Mouse (Mus musculus): ENCODE results near the gene Axin2. TPM values are rescaled to one million over a fixed set of nuclear protein-coding genes. Genes with fewer than 3 reads are reported as not detected.

Axin2 gene
- polyA plus RNA-seq, 1 experiment, result 17.9 TPM

DNA sequence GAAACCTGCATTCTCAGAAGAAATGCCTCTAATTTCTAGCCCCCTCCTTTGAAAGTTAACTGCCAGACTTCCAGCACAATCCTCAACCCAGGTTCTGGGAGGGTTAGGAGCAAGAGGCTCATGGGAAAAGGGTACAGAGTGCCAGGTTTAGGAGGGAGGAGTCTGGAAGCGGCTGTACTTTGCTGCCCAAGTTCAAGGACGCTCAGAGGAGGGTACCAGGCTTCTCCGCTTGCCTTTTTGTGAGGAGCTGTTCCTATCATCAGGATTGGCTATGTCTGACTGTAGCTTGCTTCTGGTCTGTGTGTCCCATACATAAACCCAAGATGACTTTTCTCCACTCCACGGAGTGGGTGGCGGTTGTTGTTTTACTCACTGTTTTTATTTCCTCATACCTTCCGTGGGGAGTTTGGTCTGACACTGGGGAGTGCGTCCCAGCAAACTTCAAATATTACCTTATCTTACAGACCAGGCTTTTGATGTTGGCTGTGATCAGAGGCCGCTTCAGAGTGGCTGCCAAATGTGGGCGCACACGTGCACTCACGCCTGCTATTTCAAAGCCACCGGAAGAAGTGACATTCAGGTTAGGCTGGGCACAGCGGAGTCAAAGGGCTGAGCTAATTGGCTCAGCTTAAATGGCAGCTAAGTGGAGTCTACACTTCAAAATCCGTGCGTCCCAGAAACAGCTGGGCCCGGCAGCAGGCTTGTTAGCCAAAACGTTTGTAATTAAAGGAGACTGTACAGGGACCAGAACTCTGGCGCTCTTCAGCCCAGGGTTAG is 16.1 kb downstream of the Axin2 start:
- TF ChIP-seq CTCF (IDR thresholded peaks at IDR 0.05; ENCODE audit: insufficient read depth, low read length), result no peak
- no peak for TF ChIP-seq POLR2A (IDR thresholded peaks at IDR 0.05; ENCODE audit: borderline replicate concordance, extremely low read depth, low read depth, low read length)
- WGBS, result 48% methylated on average over 18 of the region's 18 CpGs
- Histone ChIP-seq H3K4me1 (ENCODE audit: control insufficient read depth, insufficient read depth, low read length) (peaks cover 11% of the 10 kb centered on the region), H3K4me3 (replicated peaks; ENCODE audit: extremely low read depth, low read depth, low read length) (no peak overlapping the region)
- no peak for DNase-seq

GRCm38 (mm10) chr11:108940655-108941412 is 20.7 kb downstream of the Axin2 start:
- no peak overlapping the region for H3K4me3 ChIP-seq (replicated peaks; ENCODE audit: extremely low read depth, low read depth, low read length)
- H3K4me1 ChIP-seq (ENCODE audit: control insufficient read depth, insufficient read depth, low read length), result peaks cover 3% of the 10 kb centered on the region; the same call in 1 of the 2 replicates
- WGBS, result 71% methylated on average over 19 of the region's 19 CpGs
- DNase-seq, result no peak
- TF ChIP-seq POLR2A (IDR thresholded peaks at IDR 0.05; ENCODE audit: borderline replicate concordance, extremely low read depth, low read depth, low read length) (no peak), CTCF (IDR thresholded peaks at IDR 0.05; ENCODE audit: insufficient read depth, low read length) (no peak)

- 88% methylated on average over 18 of the region's 18 CpGs for WGBS
- DNase-seq, result no peak
- no peak for TF ChIP-seq POLR2A (IDR thresholded peaks at IDR 0.05; ENCODE audit: borderline replicate concordance, extremely low read depth, low read depth, low read length)
- TF ChIP-seq CTCF (IDR thresholded peaks at IDR 0.05; ENCODE audit: insufficient read depth, low read length), result no peak
- Histone ChIP-seq H3K4me1 (ENCODE audit: control insufficient read depth, insufficient read depth, low read length) (no peaks in the 10 kb centered on the region), H3K4me3 (replicated peaks; ENCODE audit: extremely low read depth, low read depth, low read length) (no peak overlapping the region)
Observed at GRCm38 (mm10) chr11:108941836-108942235, 21.7 kb downstream of the Axin2 start.

DNA sequence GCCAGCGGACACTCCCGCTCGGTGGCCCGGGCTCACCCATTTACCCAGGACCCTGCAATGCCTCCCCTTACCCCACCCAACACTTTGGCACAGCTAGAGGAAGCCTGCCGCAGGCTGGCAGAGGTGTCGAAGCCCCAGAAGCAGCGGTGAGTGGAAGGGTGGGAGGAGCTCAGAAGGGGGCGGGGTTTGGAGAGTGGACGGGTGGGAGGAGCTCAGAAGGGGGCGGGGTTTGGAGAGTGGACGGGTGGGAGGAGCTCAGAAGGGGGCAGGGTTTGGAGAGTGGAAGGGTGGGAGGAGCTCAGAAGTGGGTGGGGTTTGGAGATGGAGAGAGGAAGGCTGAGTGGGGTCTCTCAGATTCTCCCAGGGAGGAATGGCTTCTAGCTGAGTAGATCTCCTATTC is 23.6 kb downstream of the Axin2 start:
- H3K4me3 ChIP-seq (replicated peaks; ENCODE audit: extremely low read depth, low read depth, low read length), result no peak overlapping the region
- no peak for TF ChIP-seq CTCF (IDR thresholded peaks at IDR 0.05; ENCODE audit: insufficient read depth, low read length)
- no peak for TF ChIP-seq POLR2A (IDR thresholded peaks at IDR 0.05; ENCODE audit: borderline replicate concordance, extremely low read depth, low read depth, low read length)
- 84% methylated on average over 11 of the region's 11 CpGs for WGBS
- DNase-seq, result no peak
- H3K4me1 ChIP-seq (ENCODE audit: control insufficient read depth, insufficient read depth, low read length), result peaks cover 2% of the 10 kb centered on the region; the same call in 1 of the 2 replicates

DNA sequence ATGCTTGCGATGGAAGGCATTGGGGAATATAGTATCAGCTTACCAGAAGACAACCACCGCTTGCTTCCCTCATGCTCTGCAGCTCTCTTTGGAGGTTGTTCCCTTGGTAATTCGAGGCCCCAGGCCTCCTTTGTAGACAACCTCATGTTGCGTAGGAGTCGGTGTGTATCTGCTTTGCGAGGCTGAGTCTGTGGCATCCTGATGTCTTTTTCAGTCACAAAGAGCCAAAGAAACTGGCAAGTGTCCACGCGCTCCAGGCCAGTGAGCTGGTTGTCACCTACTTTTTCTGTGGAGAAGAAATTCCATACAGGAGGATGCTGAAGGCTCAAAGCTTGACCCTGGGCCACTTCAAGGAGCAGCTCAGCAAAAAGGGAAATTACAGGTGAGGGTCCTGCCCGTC is 25.5 kb downstream of the Axin2 start:
- Histone ChIP-seq H3K4me3 (replicated peaks; ENCODE audit: extremely low read depth, low read depth, low read length) (no peak overlapping the region), H3K4me1 (ENCODE audit: control insufficient read depth, insufficient read depth, low read length) (peaks cover 2% of the 10 kb centered on the region; the same call in 1 of the 2 replicates)
- WGBS, result 95% methylated on average over 9 of the region's 9 CpGs
- TF ChIP-seq CTCF (IDR thresholded peaks at IDR 0.05; ENCODE audit: insufficient read depth, low read length) (no peak), POLR2A (IDR thresholded peaks at IDR 0.05; ENCODE audit: borderline replicate concordance, extremely low read depth, low read depth, low read length) (no peak)
- DNase-seq, result no peak

DNA sequence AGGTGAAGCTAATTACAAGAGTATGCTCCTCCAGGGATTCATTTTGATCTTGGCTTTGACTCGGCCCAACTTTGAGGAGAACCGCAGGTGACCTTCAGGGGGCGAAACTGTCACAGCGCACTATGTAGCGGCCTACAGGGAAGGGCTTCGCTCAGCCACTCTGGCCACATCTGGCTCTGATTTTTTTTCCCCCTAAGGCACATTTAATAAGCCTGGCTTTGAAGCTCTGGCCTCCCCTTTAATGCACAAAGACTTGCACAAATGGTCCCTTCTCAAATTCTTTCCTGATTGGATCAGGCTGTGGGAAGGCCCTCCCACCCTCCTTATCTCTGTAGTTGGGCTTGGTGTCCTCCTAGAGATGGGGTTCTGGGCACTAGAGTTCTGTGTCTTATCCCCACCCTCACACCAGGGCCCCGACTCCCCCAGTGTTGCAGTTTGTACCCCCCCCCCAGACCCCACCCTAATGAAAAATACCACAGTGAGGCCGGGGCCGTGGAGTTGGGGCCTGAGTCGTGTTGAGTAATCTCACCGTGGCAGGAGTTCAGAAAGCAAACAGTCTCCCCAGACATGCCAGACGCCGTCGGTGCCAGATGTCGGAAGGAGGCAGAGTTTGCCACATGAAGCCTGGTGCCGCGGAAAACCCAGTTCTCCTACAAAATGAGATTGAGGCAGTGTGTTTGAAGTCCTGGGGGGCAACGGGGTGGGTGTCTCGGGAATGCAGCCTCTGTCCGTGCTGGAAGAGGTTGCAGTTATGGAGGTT is 27.5 kb downstream of the Axin2 start:
- H3K4me3 ChIP-seq (replicated peaks; ENCODE audit: extremely low read depth, low read depth, low read length), result no peak overlapping the region
- peak; percentile 47 for DNase-seq
- TF ChIP-seq CTCF (IDR thresholded peaks at IDR 0.05; ENCODE audit: insufficient read depth, low read length) (no peak), POLR2A (IDR thresholded peaks at IDR 0.05; ENCODE audit: borderline replicate concordance, extremely low read depth, low read depth, low read length) (no peak)
- H3K4me1 ChIP-seq (ENCODE audit: control insufficient read depth, insufficient read depth, low read length), result peaks cover 2% of the 10 kb centered on the region; the same call in 1 of the 2 replicates
- 64% methylated on average over 20 of the region's 20 CpGs for WGBS

DNA sequence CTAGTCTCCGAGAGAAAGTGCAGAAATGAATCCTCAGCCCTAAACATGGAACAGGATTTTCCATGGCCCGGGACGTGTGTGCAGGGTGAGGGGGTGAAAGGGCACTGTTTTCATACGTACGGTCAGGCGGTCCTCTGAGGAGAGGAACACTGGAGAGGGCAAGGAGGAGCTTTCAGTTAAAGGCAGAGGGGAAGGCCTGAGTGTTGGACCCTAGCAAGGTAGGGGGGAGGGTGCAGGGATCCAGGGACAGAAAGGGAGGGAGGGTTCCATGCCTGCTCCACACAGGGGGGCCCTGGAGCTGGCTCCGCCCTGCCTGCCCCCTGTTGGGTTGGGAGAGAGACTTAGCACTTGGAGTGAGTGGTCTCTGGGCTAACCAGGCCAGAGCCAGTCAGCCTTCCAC is 28.4 kb downstream of the Axin2 start:
- peaks cover 2% of the 10 kb centered on the region; the same call in 1 of the 2 replicates for H3K4me1 ChIP-seq (ENCODE audit: control insufficient read depth, insufficient read depth, low read length)
- 78% methylated on average over 7 of the region's 7 CpGs for WGBS
- DNase-seq, result no peak
- no peak overlapping the region for H3K4me3 ChIP-seq (replicated peaks; ENCODE audit: extremely low read depth, low read depth, low read length)
- TF ChIP-seq CTCF (IDR thresholded peaks at IDR 0.05; ENCODE audit: insufficient read depth, low read length), result no peak
- TF ChIP-seq POLR2A (IDR thresholded peaks at IDR 0.05; ENCODE audit: borderline replicate concordance, extremely low read depth, low read depth, low read length), result no peak

DNA sequence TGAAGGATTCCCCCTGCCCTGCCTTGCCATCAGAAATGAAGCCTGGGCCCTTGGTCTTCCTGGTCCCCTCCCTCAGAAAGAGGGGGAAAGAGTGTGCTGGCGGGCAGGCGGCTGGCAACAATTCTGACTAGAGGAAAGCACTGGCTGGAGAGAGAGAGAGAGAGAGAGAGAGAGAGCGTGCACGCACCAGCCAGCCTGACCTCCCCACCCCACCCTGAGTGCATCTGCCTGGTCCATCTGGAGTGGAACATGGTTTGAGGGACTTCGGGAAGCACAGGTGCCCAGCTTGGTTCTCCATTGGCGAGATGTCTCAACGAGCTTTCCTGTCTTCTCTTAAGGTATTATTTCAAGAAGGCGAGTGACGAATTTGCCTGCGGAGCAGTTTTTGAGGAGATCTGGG is 28.8 kb downstream of the Axin2 start:
- 87% methylated on average over 10 of the region's 10 CpGs for WGBS

GRCm38 (mm10) chr11:108952343-108952742 is 32.2 kb downstream of the Axin2 start:
- TF ChIP-seq CTCF (IDR thresholded peaks at IDR 0.05; ENCODE audit: insufficient read depth, low read length), result no peak
- no peak for TF ChIP-seq POLR2A (IDR thresholded peaks at IDR 0.05; ENCODE audit: borderline replicate concordance, extremely low read depth, low read depth, low read length)
- DNase-seq, result no peak
- no peak overlapping the region for H3K4me3 ChIP-seq (replicated peaks; ENCODE audit: extremely low read depth, low read depth, low read length)
- H3K4me1 ChIP-seq (ENCODE audit: control insufficient read depth, insufficient read depth, low read length), result peaks cover 2% of the 10 kb centered on the region; the same call in 1 of the 2 replicates
- WGBS, result 31% methylated on average over 5 of the region's 5 CpGs

More for the DNA sequence above, 28.8 kb downstream of the Axin2 start:
- Histone ChIP-seq H3K4me1 (ENCODE audit: control insufficient read depth, insufficient read depth, low read length) (peaks cover 2% of the 10 kb centered on the region; the same call in 1 of the 2 replicates), H3K4me3 (replicated peaks; ENCODE audit: extremely low read depth, low read depth, low read length) (no peak overlapping the region)
- DNase-seq, result no peak
- TF ChIP-seq POLR2A (IDR thresholded peaks at IDR 0.05; ENCODE audit: borderline replicate concordance, extremely low read depth, low read depth, low read length) (no peak), CTCF (IDR thresholded peaks at IDR 0.05; ENCODE audit: insufficient read depth, low read length) (no peak)
